Mouse (Mus musculus): ENCODE measurements around the gene Rpap1.

Gene Rpap1

GRCm38 (mm10) chr2:119787206-119787883 is at the start of gene Rpap1:
Gene Rpap1 (minus strand): TSS chr2:119787537.
- peak; percentile 75 for DNase-seq

GRCm38 (mm10) chr2:119834231-119834630 is 46.9 kb upstream of the Rpap1 start:
- DNase-seq, result no peak

- no peak for DNase-seq
These were observed 43.2 kb upstream of the Rpap1 start for GRCm38 (mm10) chr2:119830579-119830978.

GRCm38 (mm10) chr2:119821136-119821535 is 33.8 kb upstream of the Rpap1 start:
- DNase-seq, result no peak

GRCm38 (mm10) chr2:119818668-119819272 is 31.4 kb upstream of the Rpap1 start:
- DNase-seq, result no peak

GRCm38 (mm10) chr2:119817047-119817446 is 29.7 kb upstream of the Rpap1 start:
- DNase-seq, result peak; percentile 87

GRCm38 (mm10) chr2:119816611-119817010 is 29.3 kb upstream of the Rpap1 start:
- no peak for DNase-seq

GRCm38 (mm10) chr2:119814376-119814933 is 27.1 kb upstream of the Rpap1 start:
- DNase-seq, result peak; percentile 66

GRCm38 (mm10) chr2:119811490-119812146 is 24.3 kb upstream of the Rpap1 start:
- peak; percentile 68 for DNase-seq

GRCm38 (mm10) chr2:119810890-119811289 is 23.6 kb upstream of the Rpap1 start:
- no peak for DNase-seq

- peak; percentile 26 for DNase-seq
These were observed 21.5 kb upstream of the Rpap1 start for GRCm38 (mm10) chr2:119808881-119809280.

GRCm38 (mm10) chr2:119808438-119808837 is 21.1 kb upstream of the Rpap1 start:
- no peak for DNase-seq

GRCm38 (mm10) chr2:119805536-119805935 is 18.2 kb upstream of the Rpap1 start:
- peak; percentile 55 for DNase-seq

- DNase-seq, result peak; percentile 58
These were observed 17.4 kb upstream of the Rpap1 start for GRCm38 (mm10) chr2:119804776-119805175.

GRCm38 (mm10) chr2:119804275-119804628 is 16.9 kb upstream of the Rpap1 start:
- DNase-seq, result no peak

- peak; percentile 34 for DNase-seq
These were observed 16.4 kb upstream of the Rpap1 start for GRCm38 (mm10) chr2:119803618-119804274.

- peak; percentile 53 for DNase-seq
These were observed 15.7 kb upstream of the Rpap1 start for GRCm38 (mm10) chr2:119802767-119803617.

GRCm38 (mm10) chr2:119800876-119801846 is 13.8 kb upstream of the Rpap1 start:
- peak; percentile 91 for DNase-seq

- no peak for DNase-seq
These were observed 12.7 kb upstream of the Rpap1 start for GRCm38 (mm10) chr2:119799961-119800550.

GRCm38 (mm10) chr2:119799181-119799960 is 12.0 kb upstream of the Rpap1 start:
- DNase-seq, result peak; percentile 75
